Mouse (Mus musculus) heart, adult 2 months (tissue): ENCODE measurements at regions not wholly inside any gene's neighbourhood (a gene's known extent, or its start where the extent isn't known, plus 50 kb on each side); places are given as distances from the start of the nearest gene placed in this dataset.

Experiments
- DNase-seq, 2 experiments: peaks; one replicate each; pipeline ENCODE4 v3.0.0; 2021
- H3K27ac ChIP-seq: fragments of 200-600 bp; 2 replicates; pipeline ENCODE4 v1.8.1; 2022
- H3K27me3 ChIP-seq: fragments of 200-500 bp; 2 replicates; pipeline ENCODE4 v1.6.1; 2012; ENCODE audit warnings: mild to moderate bottlenecking, low read length, inconsistent platforms, mixed read lengths; ENCODE audit not compliant: control insufficient read depth, insufficient read depth
- H3K36me3 ChIP-seq: fragments of 200-500 bp; 2 replicates; pipeline ENCODE4 v1.6.1; 2012; ENCODE audit warnings: low read length, inconsistent platforms; ENCODE audit not compliant: control insufficient read depth, insufficient read depth
- H3K4me1 ChIP-seq: fragments of 200-500 bp; 2 replicates; pipeline ENCODE4 v1.6.1; 2011; ENCODE audit warnings: low read length; ENCODE audit not compliant: control insufficient read depth, insufficient read depth
- H3K4me3 ChIP-seq: fragments of 200-600 bp; 2 replicates; pipeline ENCODE4 v1.8.1; 2022
- H3K79me2 ChIP-seq: fragments of 200-500 bp; replicated peaks from 2 replicates; pipeline ENCODE4 v1.6.1; 2012; ENCODE audit warnings: mild to moderate bottlenecking, inconsistent platforms, low read length, moderate library complexity, mixed read lengths; ENCODE audit not compliant: control insufficient read depth, insufficient read depth
- H3K9ac ChIP-seq: fragments of 200-500 bp; 2 replicates; pipeline ENCODE4 v1.6.1; 2012; ENCODE audit warnings: low read depth, mild to moderate bottlenecking, control low read depth, inconsistent platforms, low read length, mixed read lengths
- CTCF ChIP-seq: fragments of 200-600 bp; IDR thresholded peaks from 2 replicates; pipeline ENCODE4 v1.8.1; 2022; ENCODE audit warnings: antibody characterized with exemption, mild to moderate bottlenecking, moderate library complexity
- EP300 ChIP-seq: fragments of 200-500 bp; IDR thresholded peaks from 2 replicates; pipeline ENCODE4 v1.6.1; 2011; ENCODE audit warnings: low read depth, low read length, control low read depth; ENCODE audit not compliant: insufficient read depth
- POLR2A ChIP-seq: fragments of 200-500 bp; IDR thresholded peaks from 2 replicates; pipeline ENCODE4 v1.6.1; 2011; ENCODE audit warnings: mild to moderate bottlenecking, low read depth, low read length, control low read depth; ENCODE audit not compliant: insufficient read depth
- WGBS: fragments of 180-500 bp; shearing (Covaris S2); methylation state at CpG from one replicate; pipeline ENCODE4 v1.1.7; 2018; 5-methylcytosine and 5-hydroxymethylcytosine counted together
- intact Hi-C: fragments of 180-260 bp; cut with DNase I; formaldehyde crosslinking; loops from one replicate; pipeline ENCODE4 v1.15.1; 2025

DNA sequence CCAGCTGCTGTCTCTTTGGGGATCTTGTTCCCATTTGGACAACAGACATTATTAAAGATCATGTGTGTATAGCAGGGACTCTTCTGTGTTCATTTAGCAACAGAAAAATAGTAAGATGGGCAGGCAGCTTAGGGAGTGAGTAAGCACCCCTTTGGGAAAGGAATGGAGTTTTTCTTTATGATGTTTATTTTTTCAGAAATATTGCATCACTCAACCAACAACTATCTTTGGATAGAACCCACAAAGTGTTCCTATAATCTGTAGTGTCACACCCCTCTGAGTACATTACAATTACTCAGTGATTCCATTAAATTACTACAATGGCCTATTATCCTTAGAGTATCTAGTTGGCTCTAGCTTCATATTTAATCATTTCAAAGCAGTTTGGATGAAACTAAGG is 237.3 kb upstream of the Slc24a2 start:
- Histone ChIP-seq H3K36me3 (no peaks in the 10 kb centered on the region), H3K9ac (no peak overlapping the region), H3K27me3 (no peaks in the 10 kb centered on the region), H3K4me1 (no peaks in the 10 kb centered on the region), H3K4me3 (no peak overlapping the region), H3K27ac (no peak overlapping the region), H3K79me2 (no peaks in the 10 kb centered on the region)
- TF ChIP-seq EP300 (no peak), POLR2A (no peak), CTCF (no peak)
- DNase-seq = no peak
- intact Hi-C loops = no loop called here

DNA sequence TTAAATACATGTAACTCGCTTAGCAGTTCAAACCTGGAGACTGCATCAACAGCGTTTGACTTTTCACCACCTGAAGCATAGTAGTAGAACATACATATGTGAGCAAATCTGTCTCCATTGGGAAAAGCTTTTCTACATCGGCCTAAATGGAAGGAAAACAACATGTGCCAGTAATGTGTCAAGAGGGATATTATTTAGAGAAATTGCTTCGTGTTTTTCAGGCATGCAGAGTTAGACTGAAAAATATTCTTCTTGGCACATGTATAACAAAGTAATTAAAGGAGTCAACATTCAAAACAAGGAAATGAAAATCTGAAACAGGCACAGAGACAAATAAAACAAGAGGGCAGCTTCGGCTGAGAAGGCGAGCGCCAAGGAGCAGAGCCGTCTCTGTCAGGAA is 236.7 kb upstream of the Slc24a2 start:
- WGBS = 74% methylated on average over 8 of the region's 8 CpGs
- no peak overlapping the region for H3K4me3 ChIP-seq
- H3K79me2 ChIP-seq = no peaks in the 10 kb centered on the region
- DNase-seq = no peak
- intact Hi-C loops = no loop called here
- H3K4me1 ChIP-seq = peaks cover 2% of the 10 kb centered on the region; the same call in 1 of the 2 replicates
- H3K9ac ChIP-seq = no peak overlapping the region
- H3K36me3 ChIP-seq = no peaks in the 10 kb centered on the region
- H3K27me3 ChIP-seq = no peaks in the 10 kb centered on the region
- TF ChIP-seq CTCF (no peak), POLR2A (no peak), EP300 (no peak)
- H3K27ac ChIP-seq = no peak overlapping the region

DNA sequence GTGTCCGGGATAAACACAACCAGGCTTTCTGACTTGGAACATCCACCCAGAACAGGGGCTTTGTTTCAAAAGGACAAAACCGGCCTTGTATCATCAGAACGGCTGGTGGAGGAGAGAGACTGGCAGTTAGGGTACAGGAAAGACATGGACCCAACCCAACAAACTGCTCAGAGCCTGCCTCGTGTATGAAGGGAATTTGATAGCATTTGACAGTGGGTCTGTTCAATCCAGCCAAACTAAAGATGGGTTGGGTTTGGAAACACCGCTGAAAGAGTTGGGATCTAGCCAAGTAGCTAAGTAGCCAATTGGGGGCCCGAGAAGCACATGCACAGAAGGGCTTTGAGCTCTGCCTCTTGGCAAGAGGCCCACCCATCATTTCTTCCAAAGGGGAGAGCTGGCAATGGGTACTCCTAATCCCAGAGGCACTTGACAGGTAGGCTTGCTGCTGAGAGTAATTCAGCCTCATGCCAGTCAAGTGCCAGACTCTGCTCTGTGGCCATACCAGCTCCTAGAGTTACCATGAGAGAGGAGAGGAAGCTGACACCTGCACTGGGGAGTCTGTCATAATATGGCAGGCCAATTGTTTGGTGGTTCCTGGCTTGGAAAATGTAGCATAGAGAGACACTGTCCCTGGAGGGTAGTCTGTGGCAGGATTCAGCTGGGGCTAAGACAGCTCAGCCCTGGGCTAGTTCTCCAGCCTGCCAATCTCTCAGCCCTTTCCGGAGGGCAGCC is 231.1 kb upstream of the Slc24a2 start:
- WGBS = 29% methylated on average over 7 of the region's 7 CpGs
- intact Hi-C loops = no loop called here
- H3K4me3 ChIP-seq = no peak overlapping the region
- no peak for TF ChIP-seq POLR2A
- no peak for TF ChIP-seq EP300
- TF ChIP-seq CTCF = no peak
- no peaks in the 10 kb centered on the region for H3K27me3 ChIP-seq
- DNase-seq = peak in 1 of 2 experiments; percentile 4
- H3K27ac ChIP-seq = no peak overlapping the region
- H3K79me2 ChIP-seq = no peaks in the 10 kb centered on the region
- no peak overlapping the region for H3K9ac ChIP-seq
- no peaks in the 10 kb centered on the region for H3K36me3 ChIP-seq
- H3K4me1 ChIP-seq = peaks cover 4% of the 10 kb centered on the region

DNA sequence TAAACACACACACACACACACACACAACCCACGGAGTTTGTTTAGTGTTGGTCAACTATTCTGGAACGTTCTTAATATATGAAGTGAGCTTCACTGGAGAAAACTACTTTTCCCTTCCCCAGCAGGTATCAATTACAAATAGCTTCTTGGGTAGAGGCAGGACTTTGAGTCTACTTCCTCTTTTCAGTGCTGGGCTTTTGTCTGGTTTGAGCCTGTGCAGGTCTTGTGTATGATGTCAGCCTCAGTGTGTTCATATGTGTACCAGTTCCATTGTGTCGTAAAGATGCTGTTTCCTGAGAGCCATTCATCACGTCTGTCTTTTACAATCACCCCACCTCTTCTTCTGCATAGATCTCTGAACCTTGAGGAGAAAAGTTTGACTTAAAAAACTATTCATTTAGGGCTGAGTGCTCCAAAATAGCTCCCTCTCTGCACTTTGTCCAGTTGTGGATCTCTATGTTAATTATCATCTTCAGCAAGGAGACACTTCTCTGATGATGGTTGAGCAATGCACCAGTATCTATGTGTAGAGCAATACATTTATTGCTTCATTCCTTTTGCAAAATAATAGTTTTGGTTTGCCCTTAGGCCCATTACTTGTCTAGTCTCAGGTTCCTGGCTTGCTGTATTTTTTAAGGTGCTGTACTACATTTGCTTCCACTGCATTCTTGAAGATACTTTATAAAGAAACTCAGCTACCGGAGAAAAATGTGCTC is 225.7 kb upstream of the Slc24a2 start:
- Histone ChIP-seq H3K36me3 (no peaks in the 10 kb centered on the region), H3K27ac (no peak overlapping the region), H3K27me3 (no peaks in the 10 kb centered on the region), H3K4me3 (no peak overlapping the region), H3K9ac (no peak overlapping the region), H3K79me2 (no peaks in the 10 kb centered on the region), H3K4me1 (no peaks in the 10 kb centered on the region; the same call in 1 of the 2 replicates)
- no peak for TF ChIP-seq EP300
- TF ChIP-seq POLR2A = no peak
- TF ChIP-seq CTCF = no peak
- intact Hi-C loops = no loop called here
- whole genome bisulfite sequencing = 78% methylated on average over 5 of the region's 5 CpGs
- DNase-seq = no peak

DNA sequence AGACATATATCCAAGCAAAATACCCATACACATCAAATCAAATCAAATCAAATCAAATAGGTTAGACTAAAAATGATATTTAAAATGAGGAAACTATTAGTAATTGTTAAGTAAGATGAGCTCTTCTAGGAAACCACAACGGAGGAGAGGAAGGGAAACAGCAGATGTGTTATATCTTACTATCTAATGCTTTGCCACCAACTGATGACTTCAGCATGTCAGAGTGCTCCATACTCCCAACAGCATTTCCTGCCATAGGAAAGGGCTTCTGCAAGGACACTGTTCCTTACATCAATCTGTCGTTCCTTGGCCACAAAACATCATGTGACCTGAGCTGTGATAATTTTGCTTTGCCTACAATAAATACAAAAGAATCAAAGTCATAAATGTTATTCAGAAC is 221.8 kb upstream of the Slc24a2 start:
- no peak for TF ChIP-seq CTCF
- TF ChIP-seq POLR2A = no peak
- no peak for TF ChIP-seq EP300
- peaks cover 2% of the 10 kb centered on the region; the same call in 1 of the 2 replicates for H3K4me1 ChIP-seq
- H3K27ac ChIP-seq = no peak overlapping the region
- 34% methylated on average over 2 of the region's 2 CpGs for WGBS
- intact Hi-C loops = no loop called here
- H3K36me3 ChIP-seq = no peaks in the 10 kb centered on the region
- DNase-seq = no peak
- no peak overlapping the region for H3K9ac ChIP-seq
- no peaks in the 10 kb centered on the region for H3K27me3 ChIP-seq
- H3K4me3 ChIP-seq = no peak overlapping the region
- H3K79me2 ChIP-seq = no peaks in the 10 kb centered on the region

DNA sequence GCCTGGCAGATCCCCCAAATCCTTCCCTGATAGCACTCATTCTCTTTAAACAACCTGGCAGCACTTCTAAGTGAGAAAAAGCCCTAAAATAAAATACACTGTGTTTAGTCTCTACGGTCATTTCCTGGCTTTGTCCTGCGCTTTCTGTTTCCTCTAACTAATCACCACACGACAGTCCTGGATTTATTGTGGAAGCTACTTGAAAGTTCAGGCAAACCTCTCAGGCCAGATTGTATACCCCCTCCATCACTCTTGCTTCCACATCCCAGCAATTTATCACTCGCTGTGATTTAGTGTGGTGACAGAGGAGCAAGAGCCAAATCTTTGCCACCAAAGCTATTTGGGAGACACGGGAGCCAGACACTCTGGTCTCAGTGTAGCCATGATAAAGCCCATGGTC is 221.0 kb upstream of the Slc24a2 start:
- intact Hi-C loops = no loop called here
- no peak for DNase-seq
- Histone ChIP-seq H3K27me3 (no peaks in the 10 kb centered on the region), H3K36me3 (no peaks in the 10 kb centered on the region), H3K9ac (no peak overlapping the region), H3K4me3 (no peak overlapping the region), H3K27ac (no peak overlapping the region), H3K4me1 (peaks cover 2% of the 10 kb centered on the region; the same call in 1 of the 2 replicates), H3K79me2 (no peaks in the 10 kb centered on the region)
- 42% methylated on average over 5 of the region's 5 CpGs for WGBS
- TF ChIP-seq POLR2A = no peak
- no peak for TF ChIP-seq CTCF
- no peak for TF ChIP-seq EP300
